Mouse (Mus musculus) G1E (cell line): ENCODE results near the gene Atg2b.

Source experiments
- CTCF ChIP-seq: IDR thresholded peaks from 2 replicates; pipeline ENCODE4 v1.5.1; 2012; ENCODE audit warnings: low read depth, low read length, inconsistent platforms, mixed read lengths
- GATA1 ChIP-seq: IDR thresholded peaks from 2 replicates; pipeline ENCODE4 v1.6.1; 2012; ENCODE audit warnings: borderline replicate concordance, low read length, inconsistent platforms, mixed read lengths
- GATA2 ChIP-seq: IDR thresholded peaks from 2 replicates; pipeline ENCODE4 v1.6.1; 2012; ENCODE audit warnings: low read depth, low read length, inconsistent platforms, borderline replicate concordance
- POLR2AphosphoS5 ChIP-seq: IDR thresholded peaks from 2 replicates; pipeline ENCODE4 v1.6.1; 2012; ENCODE audit warnings: low read depth, low read length, inconsistent platforms; ENCODE audit not compliant: insufficient replicate concordance
- TAL1 ChIP-seq: conservative IDR thresholded peaks from 2 replicates; pipeline ENCODE4 v1.6.1; 2012; ENCODE audit warnings: low read depth, low read length, inconsistent platforms, mixed read lengths

- TF ChIP-seq CTCF (no peak), GATA1 (no peak), POLR2AphosphoS5 (no peak), GATA2 (no peak), TAL1 (no peak)
Measured at GRCm38 (mm10) chr12:105727268-105727667, 42.3 kb upstream of the Atg2b start.
